Mouse (Mus musculus) megakaryocyte-erythroid progenitor cell, adult 5-6 weeks (primary cell): Measurements from ENCODE around the gene Vwa3b. TPM values are rescaled to one million over a fixed set of nuclear protein-coding genes. Genes with fewer than 3 reads are reported as not detected.

Experiments used
- ATAC-seq: replicated peaks from 2 replicates; pipeline ENCODE4 v1.8.0; 2016; ENCODE audit warnings: mild to moderate bottlenecking, inconsistent platforms; ENCODE audit not compliant: severe bottlenecking, poor library complexity, low FRiP score, low TSS enrichment
- total RNA-seq, 2 experiments: library from RNA; stranded (forward) in 1 of 2; stranded (reverse) in 1 of 2; fragments of 200-1000, 215-1000 nt in 1 of 2; fragments of >200 nt in 1 of 2; fragmentation: Nextera tagmentation in 1 of 2; gene quantifications; 2 replicates each; pipeline ENCODE4 v1.2.3; 2014 to 2017

Vwa3b gene
- total RNA-seq, 2 experiments from 2014 or later, result not detected

DNA sequence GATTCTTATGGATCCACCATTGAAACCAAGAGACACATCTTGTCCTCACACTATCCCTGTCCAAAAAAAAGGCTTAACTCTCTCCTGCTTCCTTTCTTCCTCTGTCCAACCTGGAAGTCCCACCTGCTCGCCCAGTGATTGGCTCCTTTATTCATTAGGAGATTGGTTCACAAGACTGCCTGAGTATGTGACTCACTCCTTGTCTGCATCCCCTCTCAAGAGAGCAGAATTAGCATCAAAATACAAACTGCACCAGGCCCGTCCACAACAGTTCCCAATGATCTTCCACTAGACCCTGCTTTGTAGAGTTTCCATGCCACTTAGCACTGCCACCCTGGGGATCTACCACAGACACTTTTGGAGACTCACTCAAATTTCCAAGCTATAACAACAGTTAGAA, 75.3 kb downstream of the Vwa3b start:
- no peak for ATAC-seq

DNA sequence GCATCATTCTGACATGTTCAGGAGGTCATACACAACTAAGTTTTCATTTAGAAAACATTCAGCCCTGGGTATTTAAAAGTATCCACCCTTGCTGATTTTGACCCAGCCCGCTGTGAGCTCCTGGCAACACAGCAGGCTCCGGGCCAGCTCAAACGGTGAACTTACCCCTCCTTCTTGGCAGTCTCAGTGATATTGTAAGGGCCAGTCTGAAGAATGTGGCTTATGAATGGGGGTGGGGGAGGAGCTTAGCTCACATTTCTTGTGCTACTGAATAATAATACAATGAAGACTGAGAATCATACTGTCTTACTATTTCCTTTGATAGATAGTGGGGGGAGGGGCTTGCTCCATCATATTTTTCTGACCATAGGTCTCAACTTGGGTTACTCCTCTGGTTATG, 78.8 kb downstream of the Vwa3b start:
- no peak for ATAC-seq

DNA sequence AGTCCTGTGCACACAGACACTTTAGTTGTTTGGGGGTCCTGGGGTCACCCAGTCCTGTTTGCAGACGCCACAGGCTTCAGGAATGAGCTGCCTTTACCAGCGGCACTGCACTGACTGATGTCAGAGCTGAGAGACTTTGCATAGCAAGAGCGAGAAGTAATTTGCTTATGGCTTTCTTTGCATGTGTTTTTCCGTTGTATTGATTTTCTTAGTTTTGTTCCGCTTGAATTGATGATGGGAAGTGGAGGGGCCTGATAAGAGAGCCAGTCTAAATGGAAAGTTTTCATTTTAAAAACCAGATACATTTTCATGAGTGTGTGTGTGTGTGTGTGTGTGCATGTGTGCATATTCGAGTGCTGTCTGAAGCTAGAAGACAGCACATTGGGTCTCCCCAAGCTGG, 87.4 kb downstream of the Vwa3b start:
- ATAC-seq, result no peak

DNA sequence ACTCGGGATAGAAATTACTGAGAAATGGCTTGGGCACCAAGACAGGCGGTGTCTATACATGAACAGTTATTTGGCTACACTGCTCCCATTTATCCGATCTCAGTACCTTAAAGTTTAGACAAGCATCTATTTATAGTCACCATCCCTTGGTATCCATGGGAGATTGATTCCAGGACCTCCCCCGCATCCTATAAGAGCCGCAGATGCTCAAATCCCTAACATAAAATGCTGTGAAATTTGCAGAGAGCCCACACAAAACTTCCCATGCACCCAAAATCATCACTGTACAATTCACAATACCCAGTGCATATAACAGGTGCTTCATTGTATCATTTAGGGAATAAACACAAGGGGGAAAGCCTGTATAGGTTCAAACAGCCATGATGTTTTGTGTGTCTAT, 89.5 kb downstream of the Vwa3b start:
- ATAC-seq, result no peak

DNA sequence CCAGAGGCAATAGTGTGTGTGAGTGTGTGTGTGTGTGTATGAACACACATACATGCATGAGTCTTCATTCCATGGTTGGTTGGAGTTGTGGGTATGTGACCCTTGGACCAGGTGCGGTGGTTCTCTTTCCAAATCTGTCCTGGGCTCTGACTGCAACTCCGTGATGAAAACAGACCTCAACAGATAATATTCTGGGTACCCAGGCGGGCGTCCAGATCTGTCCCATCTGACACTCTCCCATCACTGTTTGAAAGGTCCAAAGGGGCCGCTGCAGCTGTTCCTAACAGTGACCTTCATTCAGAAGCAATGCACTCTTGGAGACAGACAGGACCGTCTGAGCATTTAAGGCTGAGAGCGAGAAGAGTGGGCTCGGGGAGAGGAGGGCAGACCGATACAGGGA, 90.2 kb downstream of the Vwa3b start:
- no peak for ATAC-seq

DNA sequence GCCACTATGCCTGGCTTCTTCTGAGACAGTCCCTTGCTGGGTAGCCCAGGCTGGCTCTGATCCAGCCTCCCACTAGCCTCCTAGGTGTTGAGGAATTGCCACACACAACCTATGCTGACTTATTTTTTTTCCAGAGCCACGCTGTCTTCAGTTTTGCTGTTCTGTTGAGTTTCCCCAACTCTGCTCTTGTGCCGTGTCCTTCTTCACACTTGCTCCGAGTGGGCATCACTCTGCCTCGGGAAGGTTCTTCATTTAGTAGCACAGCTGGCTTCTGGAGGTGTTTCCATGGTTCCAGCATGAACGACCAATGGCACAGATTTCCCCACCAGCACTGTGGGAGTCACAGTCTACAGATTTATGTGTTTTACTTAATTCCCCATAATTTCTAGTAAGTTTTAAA, 91.6 kb downstream of the Vwa3b start:
- no peak for ATAC-seq

DNA sequence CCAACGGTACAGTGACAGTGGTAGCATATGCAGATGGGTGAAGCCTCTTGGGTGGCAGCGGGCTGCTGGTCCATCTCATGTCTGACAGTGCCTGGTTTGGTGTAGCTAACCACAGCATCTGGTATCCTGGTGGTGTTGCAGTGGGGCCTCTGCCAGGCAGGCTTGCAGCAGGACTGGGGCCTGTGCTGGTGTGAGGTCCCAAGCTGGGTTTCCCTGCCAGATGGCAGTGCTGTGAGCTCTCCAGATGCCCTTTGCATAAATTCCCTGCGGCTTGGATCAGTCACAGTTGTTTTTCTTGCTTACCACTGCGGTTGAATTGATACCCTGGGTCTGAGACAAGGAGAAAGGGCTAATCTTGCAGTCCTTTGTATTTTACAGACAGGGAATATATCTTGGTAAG, 95.9 kb downstream of the Vwa3b start:
- ATAC-seq, result no peak

DNA sequence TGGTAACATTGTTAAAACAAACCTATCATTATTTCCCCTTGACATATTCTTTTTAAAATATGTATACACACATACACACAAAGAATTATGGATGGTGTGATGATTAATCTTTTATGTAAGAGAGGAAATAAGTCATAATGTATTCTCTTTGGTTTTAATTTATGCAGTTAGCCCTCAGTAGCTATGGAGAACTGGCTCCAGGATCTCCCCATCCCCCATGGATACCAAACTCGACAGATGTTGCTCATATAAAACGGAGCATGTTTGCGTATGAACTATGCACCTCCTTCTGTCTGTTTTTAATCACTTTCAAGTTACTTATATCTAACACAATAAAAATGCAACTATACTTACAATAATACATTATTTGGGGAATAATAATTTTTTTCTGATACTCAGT, 96.4 kb downstream of the Vwa3b start:
- no peak for ATAC-seq

DNA sequence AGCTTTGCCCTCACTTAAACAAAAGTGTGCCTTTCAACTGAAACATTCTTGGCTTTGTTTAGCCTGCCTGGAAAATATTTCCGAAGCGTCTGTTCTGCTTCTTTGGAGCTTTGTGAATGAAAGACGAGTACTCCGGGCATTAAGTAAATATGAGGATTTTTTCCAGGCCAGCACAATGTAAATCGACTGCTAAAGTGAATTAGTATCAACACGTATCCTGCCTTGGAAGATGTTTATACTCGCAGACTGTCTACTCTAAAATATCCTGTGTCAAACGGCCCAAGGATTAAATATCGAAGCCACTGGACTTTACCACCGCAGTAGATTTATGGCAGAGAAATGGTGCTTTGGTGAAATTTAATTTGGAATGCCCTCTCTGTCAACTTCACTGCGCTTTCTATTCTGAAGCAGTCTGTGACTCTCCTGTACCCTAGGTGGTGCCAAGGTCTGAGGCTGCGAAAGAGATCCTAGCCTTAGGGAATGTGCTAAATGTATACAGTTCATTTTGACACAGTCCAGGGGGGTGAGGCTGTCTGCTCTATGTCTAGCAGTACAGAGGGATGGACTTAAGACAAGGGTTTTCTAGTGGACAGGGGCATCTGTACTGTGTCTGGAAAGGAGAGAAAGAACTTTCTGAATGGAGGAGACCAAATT, 98.4 kb downstream of the Vwa3b start:
- ATAC-seq, result no peak

DNA sequence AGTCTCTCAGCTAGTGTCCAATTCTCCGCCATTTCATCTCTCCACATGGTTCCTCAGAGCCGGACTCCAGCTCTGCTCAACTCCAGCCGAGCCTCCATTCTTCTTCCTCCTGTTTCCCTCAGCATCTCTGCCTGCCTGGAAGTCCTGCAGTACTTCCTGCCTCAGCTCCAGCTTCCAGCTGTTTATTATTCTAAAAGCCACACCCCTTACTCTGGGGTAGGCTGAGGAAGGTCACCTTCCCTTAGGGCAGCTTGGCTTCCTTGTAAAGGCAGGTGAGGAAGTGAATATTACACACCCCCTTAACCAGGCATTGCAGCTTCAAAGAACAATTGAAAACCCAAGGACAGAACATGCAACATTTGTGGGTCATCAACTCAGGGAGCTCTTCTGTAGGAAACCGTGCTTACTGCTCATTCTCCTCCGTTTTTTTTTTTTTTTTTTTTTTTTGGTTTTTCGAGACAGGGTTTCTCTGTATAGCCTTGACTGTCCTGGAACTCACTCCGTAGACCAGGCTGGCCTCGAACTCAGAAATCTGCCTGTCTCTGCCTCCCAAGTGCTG, 103.7 kb downstream of the Vwa3b start:
- ATAC-seq, result no peak

DNA sequence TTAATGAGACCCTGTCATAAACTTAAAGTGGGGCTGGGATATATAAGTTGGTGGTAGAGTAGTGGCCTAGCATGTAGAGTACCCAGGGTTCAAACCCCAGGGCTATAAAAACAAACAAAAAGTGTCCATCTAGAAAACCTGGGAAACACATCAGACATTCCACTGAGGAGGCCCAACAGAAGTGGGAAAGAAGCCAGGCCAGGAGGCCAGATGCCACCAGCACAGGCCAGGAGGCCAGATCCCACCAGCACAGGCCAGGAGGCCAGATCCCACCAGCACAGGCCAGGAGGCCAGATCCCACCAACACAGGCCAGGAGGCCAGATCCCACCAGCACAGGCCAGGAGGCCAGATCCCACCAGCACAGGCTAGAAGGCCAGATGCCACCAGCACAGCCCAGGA, 104.8 kb downstream of the Vwa3b start:
- ATAC-seq, result no peak

DNA sequence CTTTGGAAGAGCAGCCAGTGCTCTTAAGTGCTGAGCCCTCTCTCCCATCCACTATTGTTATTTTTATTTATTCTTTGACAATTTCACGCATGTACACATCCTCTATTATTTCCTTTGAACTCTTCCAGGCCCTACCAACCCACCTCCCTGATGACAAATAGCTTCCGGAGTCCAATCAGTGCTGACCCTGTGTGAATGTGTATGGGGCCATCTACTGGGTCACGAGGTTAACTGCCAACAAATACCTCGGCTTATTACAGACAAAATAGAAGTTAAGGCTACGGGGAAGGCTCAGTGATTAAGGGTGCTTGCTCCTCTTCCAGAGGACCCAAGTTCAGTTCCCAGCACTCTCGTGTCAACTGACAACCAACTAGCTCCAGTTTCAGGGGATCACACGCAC, 106.0 kb downstream of the Vwa3b start:
- ATAC-seq, result no peak

DNA sequence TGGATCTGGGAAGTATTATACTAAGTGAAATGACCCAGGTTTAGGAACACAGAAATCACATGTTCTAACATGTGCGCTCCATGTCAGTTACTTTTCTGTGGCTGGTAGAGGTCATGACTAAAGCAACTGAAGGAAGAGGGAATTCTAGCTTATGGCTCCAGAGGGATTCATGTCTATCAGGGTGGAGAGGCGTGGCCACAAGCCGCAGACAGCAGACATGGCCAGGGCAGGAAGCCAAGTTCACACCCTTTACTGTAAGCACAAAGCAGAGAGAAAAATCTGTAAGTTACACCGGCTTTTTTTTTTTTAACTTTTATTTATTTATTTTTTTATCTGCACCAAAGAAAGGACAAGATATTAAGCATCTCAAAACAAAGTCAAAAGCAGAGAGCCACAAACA, 119.6 kb downstream of the Vwa3b start:
- ATAC-seq, result no peak

DNA sequence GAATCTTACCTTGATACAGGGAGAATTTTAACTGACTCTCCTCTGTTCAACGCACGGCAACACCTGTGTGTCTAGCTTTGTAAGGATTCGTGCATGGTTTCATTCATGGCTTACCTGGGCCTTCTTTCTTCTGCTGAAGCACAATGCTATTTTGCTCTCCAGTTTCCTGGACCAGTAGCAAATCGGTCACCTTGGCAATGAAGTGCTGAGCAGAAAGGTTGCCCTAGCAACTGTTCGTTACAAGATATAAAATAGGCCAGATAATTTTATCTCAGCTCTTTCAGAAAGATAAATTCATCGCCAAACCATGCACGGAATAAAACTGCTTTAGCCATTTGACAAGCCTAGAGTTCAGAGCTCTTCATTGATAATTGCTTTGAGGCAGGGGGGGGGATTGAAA, 123.5 kb downstream of the Vwa3b start:
- ATAC-seq, result no peak

DNA sequence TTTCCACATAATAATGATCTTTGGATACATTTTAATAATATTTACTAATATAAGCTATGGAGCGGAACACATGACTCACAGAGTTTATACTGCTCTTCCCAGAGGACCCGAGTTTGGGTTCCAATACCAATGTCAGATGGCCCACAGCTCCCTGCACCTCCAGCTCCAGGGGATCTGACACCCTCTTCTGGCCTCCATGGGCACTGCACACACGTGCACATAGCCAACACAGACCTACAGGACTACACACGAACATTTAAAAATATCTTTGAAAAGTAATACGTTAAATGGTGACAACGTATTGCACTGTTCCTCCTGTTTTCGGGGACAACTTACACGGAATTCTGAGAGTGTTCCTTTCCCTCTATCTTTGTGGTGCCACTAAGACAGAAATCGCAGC, 125.5 kb downstream of the Vwa3b start:
- no peak for ATAC-seq

DNA sequence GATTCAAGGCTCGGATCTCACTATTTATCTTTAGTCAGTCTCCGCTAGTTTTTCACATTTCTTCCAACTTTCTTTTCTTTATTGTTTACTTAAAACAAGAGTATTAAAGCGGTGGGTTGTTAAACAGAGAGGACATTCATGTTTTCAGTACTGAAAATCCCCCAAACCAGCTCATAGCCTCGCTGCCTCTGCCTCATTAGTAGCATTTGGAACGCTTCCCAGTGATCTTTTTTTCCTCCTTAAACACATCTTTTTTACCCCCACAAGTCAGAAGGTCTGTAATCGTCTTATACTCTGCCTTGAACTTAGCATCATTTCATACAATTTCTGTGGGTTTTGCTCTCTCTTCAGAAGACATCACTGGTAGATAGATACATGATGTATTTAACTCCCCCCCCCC, 139.7 kb downstream of the Vwa3b start:
- no peak for ATAC-seq

DNA sequence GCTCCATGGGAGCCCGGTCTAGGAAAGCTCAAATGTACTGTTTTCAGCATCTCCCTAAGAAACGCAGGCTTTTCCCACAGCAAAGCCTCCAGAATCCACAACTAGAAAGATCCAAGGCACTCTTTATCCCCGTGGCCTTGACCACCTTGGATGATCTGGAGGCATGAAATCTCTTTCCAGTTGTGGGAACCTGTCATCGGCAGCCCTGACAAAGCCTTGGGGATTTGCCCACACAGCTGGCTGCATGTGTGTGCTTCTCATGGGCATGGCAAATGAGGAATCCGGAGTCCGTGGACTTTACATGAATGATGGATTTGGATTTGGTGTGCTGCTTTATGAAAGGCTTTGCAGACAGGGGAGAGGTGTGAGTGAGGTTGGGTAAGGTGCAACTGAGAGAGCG, 141.5 kb downstream of the Vwa3b start:
- no peak for ATAC-seq

DNA sequence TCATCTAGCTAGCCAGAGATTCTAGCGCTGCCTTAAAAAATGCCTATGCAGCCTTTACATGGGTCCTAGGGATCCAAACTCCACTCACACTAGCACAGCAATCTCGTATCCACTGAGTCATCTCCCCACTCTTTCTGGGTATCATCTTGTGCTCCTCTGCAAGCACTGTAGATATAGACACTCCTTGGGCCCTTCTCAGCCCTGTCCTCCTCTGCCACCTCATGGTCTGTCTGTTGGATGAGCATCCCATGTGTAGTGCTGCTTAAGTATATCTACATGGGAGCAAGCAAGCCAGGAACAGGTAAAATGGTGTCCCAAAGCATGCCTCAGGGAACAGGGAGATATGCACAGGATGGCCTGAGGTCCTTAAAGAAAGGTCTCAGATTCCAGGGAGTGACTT, 151.5 kb downstream of the Vwa3b start:
- no peak for ATAC-seq

DNA sequence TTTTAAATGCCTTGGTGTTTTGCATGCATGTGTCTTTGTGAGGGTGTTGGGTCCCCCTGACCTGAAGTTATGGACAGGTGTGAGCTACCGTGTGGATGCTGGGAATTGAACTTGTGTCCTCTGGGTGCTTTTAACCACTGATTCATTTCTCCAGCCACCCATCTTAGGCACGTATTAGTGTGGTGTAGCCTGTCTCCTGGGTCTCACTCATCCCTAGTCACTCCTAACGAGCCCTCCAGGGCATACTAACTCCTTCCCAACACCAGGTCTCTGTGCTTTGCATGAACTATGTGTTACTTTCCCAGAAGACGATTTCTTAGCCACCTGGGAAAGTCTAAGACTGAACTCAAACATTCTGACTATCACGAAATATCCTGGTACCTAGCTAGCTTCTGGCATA, 153.5 kb downstream of the Vwa3b start:
- no peak for ATAC-seq

DNA sequence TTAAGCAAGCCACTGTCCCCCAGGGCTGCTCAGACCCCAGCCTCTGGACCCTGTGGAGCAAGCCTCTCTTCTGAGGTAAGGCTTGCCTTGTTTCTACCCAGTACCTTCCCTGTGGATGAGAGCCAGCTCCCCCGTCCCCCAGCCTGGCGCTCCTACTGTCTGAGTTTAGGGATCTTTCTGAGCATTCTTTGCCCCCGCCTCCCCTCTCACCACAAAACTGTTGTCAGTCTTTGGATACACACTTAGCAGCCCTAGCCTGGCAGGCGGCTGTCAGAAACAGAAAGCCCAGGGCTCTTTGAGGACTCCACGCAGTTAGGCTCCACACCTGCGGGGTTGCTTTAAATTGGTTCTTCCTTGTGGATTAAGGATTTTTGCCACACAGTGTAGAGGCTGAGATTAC, 160.7 kb downstream of the Vwa3b start:
- ATAC-seq, result no peak

DNA sequence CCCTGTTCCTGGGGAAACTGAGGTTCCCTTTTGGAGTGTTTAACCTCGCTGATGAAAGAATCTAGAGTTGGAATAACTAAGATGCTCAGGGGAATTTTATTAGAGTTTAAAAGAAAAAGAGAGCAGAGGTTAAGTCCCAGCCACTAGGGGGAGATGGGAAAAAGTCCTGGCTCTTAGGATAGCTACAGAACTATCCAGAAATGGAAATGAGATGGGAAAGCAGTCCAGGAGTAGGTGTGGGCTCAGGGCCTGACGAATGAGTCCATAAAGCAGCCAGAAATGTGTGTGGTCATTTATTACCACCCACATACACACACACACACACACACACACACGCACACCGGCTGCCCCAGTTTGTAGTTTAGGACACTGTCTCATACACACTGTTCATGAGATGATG, 168.2 kb downstream of the Vwa3b start:
- no peak for ATAC-seq

DNA sequence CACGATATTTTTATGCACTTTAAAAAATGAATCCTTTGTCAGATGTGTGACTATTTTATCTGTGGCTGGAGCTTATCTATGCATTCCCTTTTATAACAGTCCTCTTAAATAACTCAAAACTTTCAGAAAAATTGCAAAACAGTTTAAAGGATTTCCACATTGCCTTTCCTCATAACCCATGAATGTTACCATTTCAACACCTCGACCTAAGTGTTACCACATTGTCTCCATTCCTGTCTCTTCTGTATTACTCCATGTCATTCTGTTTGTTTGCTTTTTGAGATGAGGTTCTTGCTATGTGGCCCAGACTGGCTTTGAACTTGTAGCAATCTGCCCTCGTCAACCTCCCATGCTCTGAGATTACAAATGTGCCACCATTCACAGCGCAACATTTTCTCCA, 175.0 kb downstream of the Vwa3b start:
- no peak for ATAC-seq
